10 mouse cellular contexts compared by ENCODE assay signal in the genomic region with DNA sequence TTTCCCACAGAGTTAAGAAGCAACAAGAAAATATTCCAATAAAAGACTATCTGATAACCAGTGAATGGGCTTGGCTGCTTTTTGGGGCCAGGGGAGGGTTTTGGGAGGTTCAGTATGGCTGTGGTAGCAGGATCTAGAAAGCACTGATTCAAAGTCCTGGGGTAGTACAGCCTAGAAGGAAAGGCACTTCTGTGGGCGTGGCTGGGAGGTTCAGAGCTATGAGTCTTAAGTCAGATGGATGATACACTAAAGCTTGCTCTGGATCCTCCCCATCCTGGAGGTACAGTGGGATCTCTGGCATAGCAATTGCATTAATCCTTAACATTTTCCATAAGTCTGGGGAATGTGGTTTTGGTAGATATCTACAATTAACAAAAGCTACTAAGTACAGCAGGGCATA. TPM values are rescaled to one million over a fixed set of nuclear protein-coding genes. Genes with fewer than 3 reads are reported as not detected.
DNase-seq lines count a peak whose midpoint lies in the region; ATAC-seq lines count a peak whose summit lies in the region.
"Had no signal": no experiment of that assay in that cellular context is flagged by ENCODE, and none has a peak within 500 bp of the region (broad histone marks: within the 10 kb centered on the region; RNA-seq: fewer than 3 reads in every experiment).

No protein-coding gene starts in this region.

- peaks cover 32% of the 10 kb centered on the region for H3K36me3 ChIP-seq in erythroblast, embryonic 14.5 days (ENCODE audit: control insufficient read depth)
- peaks cover 18% of the 10 kb centered on the region for H3K36me3 ChIP-seq in lung, embryonic 16.5 days (ENCODE audit: control insufficient read depth, insufficient read depth, low read length)
- H3K36me3 ChIP-seq in intestine, embryonic 14.5 days (ENCODE audit: control insufficient read depth, insufficient read depth, low read length), result peaks cover 26% of the 10 kb centered on the region
- peaks cover 12% of the 10 kb centered on the region for H3K36me3 ChIP-seq in stomach, embryonic 15.5 days

- WGBS in lung, embryonic 16.5 days, result 65% methylated on average over 1 of the region's 1 CpGs
- WGBS in intestine, embryonic 14.5 days, result 76% methylated on average over 1 of the region's 1 CpGs
- 65% methylated on average over 1 of the region's 1 CpGs for WGBS in stomach, embryonic 15.5 days

- no peaks in the 10 kb centered on the region for H3K27me3 ChIP-seq in erythroblast, embryonic 14.5 days (ENCODE audit: control insufficient read depth)
- H3K27me3 ChIP-seq in lung, embryonic 16.5 days (ENCODE audit: control insufficient read depth, insufficient read depth, low read depth, low read length), result no peaks in the 10 kb centered on the region
- no peaks in the 10 kb centered on the region for H3K27me3 ChIP-seq in intestine, embryonic 14.5 days (replicated peaks; ENCODE audit: control insufficient read depth, insufficient read depth, low read length)
- H3K27me3 ChIP-seq in stomach, embryonic 15.5 days (replicated peaks), result no peaks in the 10 kb centered on the region
- H3K27me3 ChIP-seq: hindbrain, embryonic 15.5 days had no signal

- no peak for DNase-seq in lung, postnatal 14 days
- no peak for DNase-seq in intestine, embryonic 14.5 days (ENCODE audit: low spot score)
- DNase-seq in spleen, adult 18-20 months, result no peak
- DNase-seq in spleen, postnatal 14 days (ENCODE audit: low spot score in 2 of 2), result no peak
- DNase-seq: thymus, postnatal 14 days had no signal

- peak overlapping the region; percentile 41 for H3K9ac ChIP-seq in lung, embryonic 16.5 days (ENCODE audit: low read length)
- peak overlapping the region; percentile 99; the same call in 1 of the 2 replicates for H3K9ac ChIP-seq in intestine, embryonic 14.5 days (ENCODE audit: low read length)
- 0 out of 2 replicates have a peak overlapping the region, but pooled peaks have one; percentile 27 for H3K9ac ChIP-seq in stomach, embryonic 15.5 days
- H3K9ac ChIP-seq: hindbrain, embryonic 15.5 days had no signal

- H3K4me3 ChIP-seq in erythroblast, embryonic 14.5 days (replicated peaks), result peak overlapping the region; percentile 75
- H3K4me3 ChIP-seq in lung, embryonic 16.5 days (ENCODE audit: low read length), result no peak overlapping the region
- peak overlapping the region; percentile 95; the same call in 1 of the 2 replicates for H3K4me3 ChIP-seq in intestine, embryonic 14.5 days (ENCODE audit: low read depth, low read length)
- H3K4me3 ChIP-seq in stomach, embryonic 15.5 days (replicated peaks), result peak overlapping the region; percentile 87; the same call in 1 of the 2 replicates
- H3K4me3 ChIP-seq: hindbrain, embryonic 15.5 days had no signal

- no peak for ATAC-seq in erythroblast, adult 5-6 weeks (replicated peaks; ENCODE audit: low FRiP score, poor library complexity, severe bottlenecking)
- ATAC-seq in lung, embryonic 16.5 days (ENCODE audit: low read depth), result no peak
- no peak for ATAC-seq in intestine, embryonic 14.5 days (replicated peaks; ENCODE audit: low FRiP score, low TSS enrichment, low read depth)
- no peak for ATAC-seq in stomach, embryonic 15.5 days (ENCODE audit: insufficient read depth, low FRiP score, low read depth)

- peaks cover 81% of the 10 kb centered on the region for H3K4me1 ChIP-seq in erythroblast, embryonic 14.5 days (ENCODE audit: control insufficient read depth)
- peaks cover 40% of the 10 kb centered on the region for H3K4me1 ChIP-seq in lung, embryonic 16.5 days (replicated peaks; ENCODE audit: control insufficient read depth, insufficient read depth, low read length)
- H3K4me1 ChIP-seq in intestine, embryonic 14.5 days (replicated peaks; ENCODE audit: control insufficient read depth, insufficient read depth, low read length), result peaks cover 39% of the 10 kb centered on the region
- H3K4me1 ChIP-seq in stomach, embryonic 15.5 days, result peaks cover 29% of the 10 kb centered on the region

- peak overlapping the region; percentile 93; the same call in 1 of the 2 replicates for H3K4me2 ChIP-seq in lung, embryonic 16.5 days (ENCODE audit: low read depth, low read length)
- H3K4me2 ChIP-seq in intestine, embryonic 14.5 days (ENCODE audit: low read length), result peak overlapping the region; percentile 71
- peak overlapping the region; percentile 69 for H3K4me2 ChIP-seq in stomach, embryonic 15.5 days

- no peaks in the 10 kb centered on the region for H3K9me3 ChIP-seq in erythroblast, embryonic 14.5 days (ENCODE audit: control insufficient read depth, low read length)
- H3K9me3 ChIP-seq in lung, embryonic 16.5 days (ENCODE audit: control insufficient read depth, low read length), result no peaks in the 10 kb centered on the region
- no peaks in the 10 kb centered on the region for H3K9me3 ChIP-seq in intestine, embryonic 14.5 days (ENCODE audit: control insufficient read depth, low read length)
- H3K9me3 ChIP-seq in stomach, embryonic 15.5 days, result no peaks in the 10 kb centered on the region
- H3K9me3 ChIP-seq: hindbrain, embryonic 15.5 days had no signal

- H3K27ac ChIP-seq in lung, embryonic 16.5 days (ENCODE audit: low read length), result no peak overlapping the region
- no peak overlapping the region for H3K27ac ChIP-seq in intestine, embryonic 14.5 days (ENCODE audit: low read depth)
- no peak overlapping the region for H3K27ac ChIP-seq in stomach, embryonic 15.5 days
- H3K27ac ChIP-seq: hindbrain, embryonic 15.5 days had no signal

RNA-seq across cellular contexts. Expression of a gene that starts 2.6 kb away (rescaled TPM):
- 0.18 and 0.20 TPM in 2 replicates for polyA plus RNA-seq in erythroblast, embryonic 14.5 days (2012)
- 3.1 and 6.5 TPM in 2 replicates for total RNA-seq in erythroblast, adult 5-6 weeks (2015; ENCODE audit: low replicate concordance)
- total RNA-seq in erythroblast, adult 5-6 weeks (2017; ENCODE audit: low replicate concordance), result 1.7 and 3.5 TPM in 2 replicates
- 9.3 and 10.6 TPM in 2 replicates for polyA plus RNA-seq in lung, embryonic 16.5 days (2015; fragmentation: Nextera tagmentation; extraction: Ambion mirVana)
- 7.0 and 7.9 TPM in 2 replicates for polyA plus RNA-seq in intestine, embryonic 14.5 days (2014; fragmentation: Nextera tagmentation; extraction: Ambion mirVana)
- polyA plus RNA-seq in stomach, embryonic 15.5 days (2015; fragmentation: Nextera tagmentation; extraction: Ambion mirVana), result 8.8 and 10.1 TPM in 2 replicates

RNA-seq across cellular contexts. Expression of a gene that starts 2.6 kb away (rescaled TPM):
- polyA plus RNA-seq in erythroblast, embryonic 14.5 days (2012), result 157 and 173 TPM in 2 replicates
- 305 and 430 TPM in 2 replicates for total RNA-seq in erythroblast, adult 5-6 weeks (2015; ENCODE audit: low replicate concordance)
- 287 and 320 TPM in 2 replicates for total RNA-seq in erythroblast, adult 5-6 weeks (2017; ENCODE audit: low replicate concordance)
- polyA plus RNA-seq in lung, embryonic 16.5 days (2015; fragmentation: Nextera tagmentation; extraction: Ambion mirVana), result 145 and 151 TPM in 2 replicates
- 259 and 272 TPM in 2 replicates for polyA plus RNA-seq in intestine, embryonic 14.5 days (2014; fragmentation: Nextera tagmentation; extraction: Ambion mirVana)
- polyA plus RNA-seq in stomach, embryonic 15.5 days (2015; fragmentation: Nextera tagmentation; extraction: Ambion mirVana), result 152 and 172 TPM in 2 replicates

RNA-seq across cellular contexts. Expression of a gene that starts 17.9 kb away (rescaled TPM):
- polyA plus RNA-seq in erythroblast, embryonic 14.5 days (2012), result 4.3 and 7.0 TPM in 2 replicates
- 1.2 and 2.3 TPM in 2 replicates for total RNA-seq in erythroblast, adult 5-6 weeks (2015; ENCODE audit: low replicate concordance)
- total RNA-seq in erythroblast, adult 5-6 weeks (2017; ENCODE audit: low replicate concordance), result 0.34 and 0.98 TPM in 2 replicates
- 19.2 and 20.6 TPM in 2 replicates for polyA plus RNA-seq in lung, embryonic 16.5 days (2015; fragmentation: Nextera tagmentation; extraction: Ambion mirVana)
- 10.3 and 13.6 TPM in 2 replicates for polyA plus RNA-seq in intestine, embryonic 14.5 days (2014; fragmentation: Nextera tagmentation; extraction: Ambion mirVana)
- 16.9 and 18.2 TPM in 2 replicates for polyA plus RNA-seq in stomach, embryonic 15.5 days (2015; fragmentation: Nextera tagmentation; extraction: Ambion mirVana)

Comparison
In these comparisons a context has a peak if more than half of its experiments do, and no peak if none do; other contexts are left out.
1. H3K9ac ChIP-seq: peak in every context shown above with its lines; median percentile 99 in intestine, embryonic 14.5 days; 41 in lung, embryonic 16.5 days; 27 in stomach, embryonic 15.5 days.